Mouse (Mus musculus): ENCODE data around the gene Tvp23a. TPM values are rescaled to one million over a fixed set of nuclear protein-coding genes. Genes with fewer than 3 reads are reported as not detected.

Gene Tvp23a
- total and polyA plus RNA-seq, 2 experiments, result 0.24 to 0.37 TPM

DNA sequence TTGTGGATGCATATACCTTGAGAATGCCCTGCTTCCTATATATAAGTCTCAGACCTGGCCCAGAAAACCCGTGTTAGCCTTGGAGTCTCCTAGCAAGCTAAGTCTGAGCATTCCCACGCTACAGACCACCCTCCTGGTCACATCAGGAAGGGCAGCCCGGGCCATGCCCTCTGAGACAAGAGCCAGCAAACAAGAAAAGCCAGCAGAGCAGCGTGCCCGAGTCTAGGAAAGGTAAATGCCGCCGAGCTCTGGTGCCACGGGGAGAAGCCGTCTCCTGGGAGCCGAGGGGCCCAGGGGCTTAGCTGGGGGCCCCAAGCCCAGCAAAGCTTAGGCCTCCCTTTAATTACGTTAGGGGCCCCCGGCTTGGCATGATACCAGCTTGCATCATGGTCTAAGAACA, 61.9 kb downstream of the Tvp23a start:
- Histone ChIP-seq H3K4me1 (ENCODE audit: control insufficient read depth, insufficient read depth, low read length) (peaks cover 2% of the 10 kb centered on the region; the same call in 1 of the 2 replicates), H3K79me2 (ENCODE audit: control insufficient read depth, insufficient read depth, low read length) (no peaks in the 10 kb centered on the region), H3K36me3 (ENCODE audit: control insufficient read depth, insufficient read depth, low read length) (no peaks in the 10 kb centered on the region), H3K27ac (replicated peaks; ENCODE audit: insufficient read depth, low read depth, low read length) (no peak overlapping the region), H3K4me3 (ENCODE audit: insufficient read depth, low read depth, low read length) (no peak overlapping the region), H3K9ac (ENCODE audit: low read depth, low read length) (no peak overlapping the region), H3K27me3 (ENCODE audit: control insufficient read depth, insufficient read depth, low read length) (no peaks in the 10 kb centered on the region)
- TF ChIP-seq POLR2A (IDR thresholded peaks at IDR 0.05; ENCODE audit: extremely low read depth, insufficient read depth, low read length), result no peak
- no peak for TF ChIP-seq CTCF (IDR thresholded peaks at IDR 0.05; ENCODE audit: low read depth, low read length)
- WGBS, result 86% methylated on average over 12 of the region's 12 CpGs
- no peak for DNase-seq (ENCODE audit: extremely low read depth, low read depth, low spot score)

DNA sequence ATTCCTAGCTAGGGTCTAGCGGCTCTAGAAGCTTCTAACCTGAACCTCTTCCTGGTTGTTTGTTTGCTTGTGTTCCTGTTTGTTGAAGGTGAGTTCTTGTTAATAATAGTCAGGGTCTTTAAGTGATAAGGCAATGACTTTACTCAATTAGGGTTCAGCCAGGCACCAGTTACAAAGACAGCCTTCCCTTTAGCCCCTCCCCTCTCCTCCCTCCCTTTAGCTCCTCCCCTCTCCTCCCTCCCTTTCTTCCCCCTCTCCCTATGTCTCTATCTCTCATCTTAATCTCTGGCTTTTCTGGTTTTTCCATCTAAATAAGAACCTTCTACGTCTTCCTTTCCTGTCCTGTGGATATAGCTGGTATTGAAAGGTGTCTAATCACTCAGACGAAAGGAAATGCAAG, 62.6 kb downstream of the Tvp23a start:
- no peaks in the 10 kb centered on the region for H3K36me3 ChIP-seq (ENCODE audit: control insufficient read depth, insufficient read depth, low read length)
- no peak for TF ChIP-seq POLR2A (IDR thresholded peaks at IDR 0.05; ENCODE audit: extremely low read depth, insufficient read depth, low read length)
- no peak for TF ChIP-seq CTCF (IDR thresholded peaks at IDR 0.05; ENCODE audit: low read depth, low read length)
- no peaks in the 10 kb centered on the region for H3K79me2 ChIP-seq (ENCODE audit: control insufficient read depth, insufficient read depth, low read length)
- H3K9ac ChIP-seq (ENCODE audit: low read depth, low read length), result no peak overlapping the region
- H3K4me1 ChIP-seq (ENCODE audit: control insufficient read depth, insufficient read depth, low read length), result peaks cover 2% of the 10 kb centered on the region; the same call in 1 of the 2 replicates
- 63% methylated on average over 3 of the region's 3 CpGs for WGBS
- no peaks in the 10 kb centered on the region for H3K27me3 ChIP-seq (ENCODE audit: control insufficient read depth, insufficient read depth, low read length)
- H3K27ac ChIP-seq (replicated peaks; ENCODE audit: insufficient read depth, low read depth, low read length), result no peak overlapping the region
- no peak overlapping the region for H3K4me3 ChIP-seq (ENCODE audit: insufficient read depth, low read depth, low read length)
- no peak for DNase-seq (ENCODE audit: extremely low read depth, low read depth, low spot score)

DNA sequence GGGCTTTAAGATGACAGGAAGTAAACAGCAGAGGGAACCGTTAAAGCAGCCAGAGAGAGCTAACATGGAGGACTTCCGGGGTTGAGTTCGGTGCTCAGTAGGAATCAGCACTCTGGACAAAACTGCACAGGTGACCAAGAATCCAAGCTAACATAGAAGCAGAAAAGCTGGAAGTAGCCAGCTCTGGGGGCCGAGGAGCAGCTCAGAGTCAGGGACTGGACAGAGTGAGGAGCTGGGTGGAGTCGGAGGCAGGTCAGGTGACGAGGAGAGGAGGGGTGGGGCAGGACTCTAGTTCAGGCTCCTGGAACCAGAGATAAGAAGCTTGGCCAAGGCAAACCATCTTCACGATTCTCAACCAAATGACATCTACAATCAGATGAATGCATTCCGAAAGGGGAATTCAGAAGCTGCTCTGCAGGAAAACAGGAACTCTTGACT, 63.1 kb downstream of the Tvp23a start:
- DNase-seq (ENCODE audit: extremely low read depth, low read depth, low spot score), result peak; percentile 26
- 17% methylated on average over 8 of the region's 8 CpGs for WGBS
- no peaks in the 10 kb centered on the region for H3K36me3 ChIP-seq (ENCODE audit: control insufficient read depth, insufficient read depth, low read length)
- no peaks in the 10 kb centered on the region for H3K79me2 ChIP-seq (ENCODE audit: control insufficient read depth, insufficient read depth, low read length)
- 0 out of 2 replicates have a peak overlapping the region, but pooled peaks have one; percentile 14 for H3K9ac ChIP-seq (ENCODE audit: low read depth, low read length)
- no peak overlapping the region for H3K27ac ChIP-seq (replicated peaks; ENCODE audit: insufficient read depth, low read depth, low read length)
- TF ChIP-seq POLR2A (IDR thresholded peaks at IDR 0.05; ENCODE audit: extremely low read depth, insufficient read depth, low read length) (no peak), CTCF (IDR thresholded peaks at IDR 0.05; ENCODE audit: low read depth, low read length) (no peak)
- no peaks in the 10 kb centered on the region for H3K27me3 ChIP-seq (ENCODE audit: control insufficient read depth, insufficient read depth, low read length)
- peaks cover 2% of the 10 kb centered on the region; the same call in 1 of the 2 replicates for H3K4me1 ChIP-seq (ENCODE audit: control insufficient read depth, insufficient read depth, low read length)
- peak overlapping the region; percentile 53 for H3K4me3 ChIP-seq (ENCODE audit: insufficient read depth, low read depth, low read length)

DNA sequence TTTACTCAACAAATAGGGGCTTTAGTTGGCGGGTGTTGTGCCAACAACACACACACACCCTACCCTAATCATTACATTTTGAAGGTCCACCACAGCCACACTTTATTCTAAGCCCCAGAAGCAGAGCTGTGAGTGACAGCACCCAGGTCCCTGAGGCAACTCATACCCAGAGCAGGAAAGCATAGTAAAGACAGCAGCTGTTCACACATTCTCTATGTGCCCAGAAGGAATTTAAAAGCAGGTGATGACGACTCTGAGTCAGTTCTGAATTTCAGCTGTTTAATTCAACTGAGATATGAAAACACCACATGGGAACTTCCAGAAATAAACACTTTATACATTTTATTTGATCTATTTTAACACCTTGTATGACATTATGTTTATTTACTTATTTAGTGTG, 67.6 kb downstream of the Tvp23a start:
- H3K79me2 ChIP-seq (ENCODE audit: control insufficient read depth, insufficient read depth, low read length), result no peaks in the 10 kb centered on the region

GRCm38 (mm10) chr16:10377286-10377685, 69.9 kb downstream of the Tvp23a start:
- no peak for DNase-seq (ENCODE audit: extremely low read depth, low read depth, low spot score)
- H3K79me2 ChIP-seq (ENCODE audit: control insufficient read depth, insufficient read depth, low read length), result no peaks in the 10 kb centered on the region
- 20% methylated on average over 1 of the region's 1 CpGs for WGBS
- H3K4me1 ChIP-seq (ENCODE audit: control insufficient read depth, insufficient read depth, low read length), result no peaks in the 10 kb centered on the region
- TF ChIP-seq CTCF (IDR thresholded peaks at IDR 0.05; ENCODE audit: low read depth, low read length) (no peak), POLR2A (IDR thresholded peaks at IDR 0.05; ENCODE audit: extremely low read depth, insufficient read depth, low read length) (no peak)
- H3K9ac ChIP-seq (ENCODE audit: low read depth, low read length), result no peak overlapping the region
- H3K27ac ChIP-seq (replicated peaks; ENCODE audit: insufficient read depth, low read depth, low read length), result no peak overlapping the region
- no peak overlapping the region for H3K4me3 ChIP-seq (ENCODE audit: insufficient read depth, low read depth, low read length)
- H3K27me3 ChIP-seq (ENCODE audit: control insufficient read depth, insufficient read depth, low read length), result no peaks in the 10 kb centered on the region
- no peaks in the 10 kb centered on the region for H3K36me3 ChIP-seq (ENCODE audit: control insufficient read depth, insufficient read depth, low read length)

More for the DNA sequence above, 67.6 kb downstream of the Tvp23a start:
- DNase-seq (ENCODE audit: extremely low read depth, low read depth, low spot score), result no peak
- no peaks in the 10 kb centered on the region for H3K27me3 ChIP-seq (ENCODE audit: control insufficient read depth, insufficient read depth, low read length)
- H3K4me1 ChIP-seq (ENCODE audit: control insufficient read depth, insufficient read depth, low read length), result peaks cover 2% of the 10 kb centered on the region; the same call in 1 of the 2 replicates
- H3K4me3 ChIP-seq (ENCODE audit: insufficient read depth, low read depth, low read length), result no peak overlapping the region
- TF ChIP-seq POLR2A (IDR thresholded peaks at IDR 0.05; ENCODE audit: extremely low read depth, insufficient read depth, low read length) (no peak), CTCF (IDR thresholded peaks at IDR 0.05; ENCODE audit: low read depth, low read length) (no peak)
- 46% methylated on average over 2 of the region's 2 CpGs for WGBS
- H3K36me3 ChIP-seq (ENCODE audit: control insufficient read depth, insufficient read depth, low read length), result no peaks in the 10 kb centered on the region
- no peak overlapping the region for H3K9ac ChIP-seq (ENCODE audit: low read depth, low read length)
- H3K27ac ChIP-seq (replicated peaks; ENCODE audit: insufficient read depth, low read depth, low read length), result no peak overlapping the region

DNA sequence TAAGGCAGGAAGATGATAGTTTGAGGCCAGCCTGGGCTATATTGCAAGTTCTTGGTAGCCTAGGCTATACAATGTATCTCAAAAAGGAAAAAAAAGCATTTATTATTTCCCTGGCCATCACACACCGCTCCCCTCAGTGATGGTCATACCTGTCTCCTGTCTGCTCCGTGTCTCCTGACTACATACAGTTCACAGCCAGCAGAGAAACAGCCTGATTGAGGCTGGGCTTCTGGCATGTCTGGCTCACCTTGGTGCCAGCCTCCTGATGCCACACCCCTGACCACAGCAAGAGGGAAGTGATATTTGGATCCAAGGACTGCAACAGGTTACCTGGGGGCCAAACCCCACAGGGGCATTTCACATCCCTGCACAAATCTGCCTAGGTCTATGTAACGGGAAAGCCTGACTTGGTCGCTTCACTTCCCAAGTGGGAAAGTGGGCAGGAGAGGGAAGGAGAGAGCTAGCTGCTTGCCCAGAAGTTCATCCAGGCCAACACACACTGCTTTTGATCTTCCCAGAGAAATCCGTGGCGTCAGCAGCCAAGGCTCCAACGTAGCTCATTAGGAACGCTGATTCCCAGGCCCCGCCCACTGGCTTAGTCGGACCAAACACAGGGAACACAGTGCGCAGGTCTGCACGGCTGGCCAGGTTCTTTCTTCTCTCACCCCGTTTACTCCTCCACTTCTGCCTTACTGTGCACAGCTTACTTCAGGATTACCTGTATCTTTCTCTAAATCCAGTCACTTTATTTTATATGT, 72.7 kb downstream of the Tvp23a start:
- TF ChIP-seq CTCF (IDR thresholded peaks at IDR 0.05; ENCODE audit: low read depth, low read length), result no peak
- no peak for TF ChIP-seq POLR2A (IDR thresholded peaks at IDR 0.05; ENCODE audit: extremely low read depth, insufficient read depth, low read length)
- 29% methylated on average over 13 of the region's 13 CpGs for whole genome bisulfite sequencing
- no peaks in the 10 kb centered on the region for H3K79me2 ChIP-seq (ENCODE audit: control insufficient read depth, insufficient read depth, low read length)
- no peak overlapping the region for H3K27ac ChIP-seq (replicated peaks; ENCODE audit: insufficient read depth, low read depth, low read length)
- H3K27me3 ChIP-seq (ENCODE audit: control insufficient read depth, insufficient read depth, low read length), result no peaks in the 10 kb centered on the region
- H3K9ac ChIP-seq (ENCODE audit: low read depth, low read length), result no peak overlapping the region
- H3K36me3 ChIP-seq (ENCODE audit: control insufficient read depth, insufficient read depth, low read length), result no peaks in the 10 kb centered on the region
- no peak overlapping the region for H3K4me3 ChIP-seq (ENCODE audit: insufficient read depth, low read depth, low read length)
- H3K4me1 ChIP-seq (ENCODE audit: control insufficient read depth, insufficient read depth, low read length), result no peaks in the 10 kb centered on the region
- DNase-seq (ENCODE audit: extremely low read depth, low read depth, low spot score), result peak; percentile 65
